Mouse (Mus musculus): ENCODE measurements at regions not wholly inside any gene's neighbourhood (a gene's known extent, or its start where the extent isn't known, plus 50 kb on each side); places are given as distances from the start of the nearest gene placed in this dataset.

DNA sequence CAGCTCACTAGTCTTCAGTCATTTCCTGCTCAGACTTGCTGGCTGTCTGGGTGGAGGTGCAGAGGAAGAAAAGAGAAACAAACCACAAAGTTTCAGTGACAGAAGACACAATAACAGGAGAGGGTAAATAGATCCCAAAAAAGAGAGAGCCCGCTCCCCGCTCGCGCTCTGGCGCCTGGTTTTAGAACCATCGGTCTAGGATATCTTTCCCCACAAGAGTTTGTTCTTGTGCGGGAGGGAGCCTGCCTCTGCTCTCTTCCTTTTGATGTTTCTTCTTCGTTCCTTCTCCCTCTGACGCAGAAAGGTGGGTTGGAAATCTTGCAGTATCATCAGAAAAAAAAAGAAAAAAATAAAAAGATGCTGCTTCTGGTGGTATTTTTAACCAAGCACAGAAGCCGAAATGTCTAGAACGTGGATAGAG, 71.3 kb upstream of the Zfp217 start (continued):
- TF ChIP-seq ETS1 (IDR thresholded peaks at IDR 0.05; ENCODE audit: low read depth, low read length), result 0 out of 2 replicates have a peak, but pooled peaks have one; percentile 15
- no peak for TF ChIP-seq JUND (IDR thresholded peaks at IDR 0.05; ENCODE audit: low read depth, low read length)
- TF ChIP-seq ELF1 (IDR thresholded peaks at IDR 0.05; ENCODE audit: low read depth, low read length), result no peak
- 0 out of 2 replicates have a peak, but pooled peaks have one; percentile 4 for TF ChIP-seq SIN3A (IDR thresholded peaks at IDR 0.05; ENCODE audit: low read length)
- TF ChIP-seq MAFK (IDR thresholded peaks at IDR 0.05; ENCODE audit: borderline replicate concordance, low read depth, low read length), result peak; percentile 10; the same call in 1 of the 2 replicates
- TF ChIP-seq TAL1 (IDR thresholded peaks at IDR 0.05; ENCODE audit: low read length), result no peak
- no peak for TF ChIP-seq RCOR1 (IDR thresholded peaks at IDR 0.05; ENCODE audit: low read depth, low read length)
- no peak for TF ChIP-seq MXI1 (IDR thresholded peaks at IDR 0.05; ENCODE audit: low read depth, low read length)
- no peak for TF ChIP-seq CHD1 (IDR thresholded peaks at IDR 0.05; ENCODE audit: low read depth, low read length)
- TF ChIP-seq POLR2AphosphoS5 (IDR thresholded peaks at IDR 0.05; ENCODE audit: borderline replicate concordance, low read depth, low read length), result no peak
- TF ChIP-seq MYB (IDR thresholded peaks at IDR 0.05; ENCODE audit: low read depth, low read length), result no peak

DNA sequence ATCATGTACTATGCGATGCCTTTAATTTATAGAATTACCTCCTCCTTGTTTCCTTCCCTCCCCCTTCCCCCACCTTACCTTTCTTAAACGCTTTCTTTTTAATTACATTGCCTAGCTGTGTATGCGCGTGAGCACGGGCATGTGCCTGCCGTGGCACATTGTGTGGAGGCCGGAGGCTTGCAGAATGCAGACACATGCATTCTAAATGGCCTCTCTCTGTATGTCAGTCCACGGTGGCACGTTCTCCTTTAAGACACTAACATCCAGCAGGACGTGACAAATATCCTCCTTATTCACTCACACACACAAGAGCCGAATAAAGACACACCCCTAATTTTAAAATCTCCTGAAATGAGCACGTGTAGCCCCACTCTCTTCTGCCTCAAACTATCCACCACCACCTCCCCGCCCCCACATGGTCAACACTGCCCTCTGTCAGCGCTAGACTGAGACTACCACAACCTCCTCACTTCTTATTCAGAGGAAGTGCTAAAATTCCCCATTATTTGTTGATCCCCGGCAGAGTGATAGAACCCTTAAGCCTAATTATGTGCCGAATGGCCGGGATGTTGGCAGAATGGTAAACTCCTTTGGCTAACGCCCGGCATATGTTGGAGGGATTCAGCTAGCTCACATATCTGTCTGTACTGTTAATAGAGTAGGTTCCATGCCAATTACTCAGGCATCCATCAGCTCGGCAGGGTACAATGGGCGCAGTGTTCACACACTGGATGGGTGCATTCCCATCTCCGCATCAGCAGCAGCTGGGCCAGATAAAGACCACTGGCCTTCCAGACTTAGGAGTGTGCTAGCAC, 70.5 kb upstream of the Zfp217 start:
- Histone ChIP-seq H3K9me3 (replicated peaks; ENCODE audit: insufficient read depth, low read length) (no peaks in the 10 kb centered on the region), H3K4me3 (ENCODE audit: control insufficient read depth in 1 of 2, insufficient read depth in 1 of 2, low read depth in 2 of 2, low read length in 2 of 2) (peak overlapping the region; percentile 46; a peak in 3 of 4 replicates), H3K9ac (ENCODE audit: control insufficient read depth, low read depth, low read length, poor library complexity, severe bottlenecking) (peak overlapping the region; percentile 43), H3K4me1 (ENCODE audit: control insufficient read depth in 1 of 2, insufficient read depth in 2 of 2, low read length in 2 of 2) (peaks cover 3 to 9% of the 10 kb centered on the region in 2 experiments; a peak in 3 of 4 replicates), H3K79me2 (ENCODE audit: control insufficient read depth, insufficient read depth, low read length, poor library complexity) (peaks cover 2% of the 10 kb centered on the region; the same call in 1 of the 2 replicates), H3K27ac (ENCODE audit: control insufficient read depth, low read depth, low read length) (peak overlapping the region; percentile 20), H3K36me3 (ENCODE audit: control insufficient read depth in 1 of 2, insufficient read depth in 2 of 2, low read length in 2 of 2) (peaks cover 0 to 5% of the 10 kb centered on the region in 2 experiments; a peak in 2 of 4 replicates), H3K27me3 (ENCODE audit: control insufficient read depth in 1 of 2, insufficient read depth in 2 of 2, low read length in 2 of 2) (no peaks in the 10 kb centered on the region)
- TF ChIP-seq SIN3A (IDR thresholded peaks at IDR 0.05; ENCODE audit: low read length) (0 out of 2 replicates have a peak, but pooled peaks have one; percentile 31), TBP (IDR thresholded peaks at IDR 0.05; ENCODE audit: low read depth, low read length) (peak; percentile 25; the same call in 1 of the 2 replicates), UBTF (IDR thresholded peaks at IDR 0.05; ENCODE audit: borderline replicate concordance, insufficient read depth, low read depth, low read length) (no peak), MEF2A (IDR thresholded peaks at IDR 0.05; ENCODE audit: extremely low read depth, insufficient replicate concordance, low read depth, low read length, poor library complexity, severe bottlenecking) (no peak), MYC (IDR thresholded peaks at IDR 0.05; ENCODE audit: low read depth, low read length) (peak; percentile 73), ZC3H11A (IDR thresholded peaks at IDR 0.05; ENCODE audit: low read depth, low read length) (0 out of 2 replicates have a peak, but pooled peaks have one; percentile 12), NELFE (IDR thresholded peaks at IDR 0.05; ENCODE audit: low read depth, low read length) (no peak), KAT2A (conservative IDR thresholded peaks at IDR 0.05; ENCODE audit: low read depth, low read length) (no peak), SMC3 (IDR thresholded peaks at IDR 0.05; ENCODE audit: low read depth, low read length) (peak; percentile 38), CHD1 (IDR thresholded peaks at IDR 0.05; ENCODE audit: low read depth, low read length) (0 out of 2 replicates have a peak, but pooled peaks have one; percentile 14), CTCF (IDR thresholded peaks at IDR 0.05 in 2 of 3, conservative IDR thresholded peaks at IDR 0.05 in 1 of 3; ENCODE audit: control insufficient read depth in 1 of 3, insufficient read depth in 1 of 3, low read depth in 2 of 3, low read length in 3 of 3, poor library complexity in 1 of 3, severe bottlenecking in 1 of 3) (peak in 2 of 3 experiments; percentile 38 to 41; a peak in 4 of 6 replicates), MXI1 (IDR thresholded peaks at IDR 0.05; ENCODE audit: low read depth, low read length) (peak; percentile 83), RAD21 (IDR thresholded peaks at IDR 0.05; ENCODE audit: low read depth, low read length) (peak; percentile 24)
- DNase-seq (ENCODE audit: low read depth, low spot score), result peak; percentile 57

All from MEL (cell line).